Mouse (Mus musculus) embryonic facial prominence, embryonic 15.5 days (tissue): ENCODE results near the gene L2hgdh. TPM values are rescaled to one million over a fixed set of nuclear protein-coding genes. Genes with fewer than 3 reads are reported as not detected.

Source experiments
- ATAC-seq: fragments of 200-750 bp; cut with Nextera tagmentation; 2 replicates; pipeline ENCODE4 v1.8.0; 2017; ENCODE audit warnings: low read depth, moderate TSS enrichment; ENCODE audit not compliant: insufficient number of reproducible peaks, low FRiP score, low TSS enrichment
- H3K27ac ChIP-seq: fragments of 300-500 bp; sonication (generic); replicated peaks from 2 replicates; pipeline ENCODE4 v1.5.1; 2015; ENCODE audit warnings: mild to moderate bottlenecking, inconsistent platforms
- H3K27me3 ChIP-seq: fragments of 300-500 bp; sonication (generic); 2 replicates; pipeline ENCODE4 v1.6.1; 2015; ENCODE audit warnings: inconsistent platforms
- H3K36me3 ChIP-seq: fragments of 300-500 bp; sonication (generic); 2 replicates; pipeline ENCODE4 v1.6.1; 2015; ENCODE audit warnings: mild to moderate bottlenecking, inconsistent platforms
- H3K4me1 ChIP-seq: fragments of 300-500 bp; sonication (generic); 2 replicates; pipeline ENCODE4 v1.6.1; 2015; ENCODE audit warnings: inconsistent platforms
- H3K4me2 ChIP-seq: fragments of 300-500 bp; sonication (generic); replicated peaks from 2 replicates; pipeline ENCODE4 v1.6.1; 2015; ENCODE audit warnings: mild to moderate bottlenecking, inconsistent platforms
- H3K4me3 ChIP-seq: fragments of 300-500 bp; sonication (generic); replicated peaks from 2 replicates; pipeline ENCODE4 v1.5.1; 2015; ENCODE audit warnings: mild to moderate bottlenecking, inconsistent platforms
- H3K9ac ChIP-seq: fragments of 300-500 bp; sonication (generic); 2 replicates; pipeline ENCODE4 v1.6.1; 2015; ENCODE audit warnings: inconsistent platforms
- H3K9me3 ChIP-seq: fragments of 300-500 bp; sonication (generic); replicated peaks from 2 replicates; pipeline ENCODE4 v1.6.1; 2016; ENCODE audit warnings: inconsistent platforms
- WGBS: fragments of 180-500 bp; shearing (Covaris S2); methylation state at CpG from one replicate; pipeline ENCODE4 v1.1.7; 2015; 5-methylcytosine and 5-hydroxymethylcytosine counted together
- polyA plus RNA-seq: library from polyadenylated mRNA; unstranded; fragments of >200 nt; fragmentation: Nextera tagmentation; extraction: Ambion mirVana; gene quantifications from 2 replicates; pipeline ENCODE4 v1.2.1, GENCODE M21; 2015

The L2hgdh gene
- polyA plus RNA-seq, 1 experiment from 2014 or later = 17.2 TPM

- no peak overlapping the region for H3K4me2 ChIP-seq
- no peak overlapping the region for H3K9ac ChIP-seq
- H3K4me1 ChIP-seq = peaks cover 5% of the 10 kb centered on the region
- no peaks in the 10 kb centered on the region for H3K36me3 ChIP-seq
- no peak overlapping the region for H3K27ac ChIP-seq
- no peak overlapping the region for H3K4me3 ChIP-seq
- 80% methylated on average over 1 of the region's 1 CpGs for WGBS
- no peaks in the 10 kb centered on the region for H3K27me3 ChIP-seq
- no peak for ATAC-seq
- no peaks in the 10 kb centered on the region for H3K9me3 ChIP-seq
These were observed 4.6 kb upstream of the L2hgdh start for GRCm38 (mm10) chr12:69729246-69729645.

- 2% methylated on average over 24 of the region's 24 CpGs for WGBS
- Histone ChIP-seq H3K27me3 (no peaks in the 10 kb centered on the region), H3K27ac (peak overlapping the region; percentile 82; the same call in 1 of the 2 replicates), H3K4me3 (peak overlapping the region; percentile 64), H3K36me3 (peaks cover 11% of the 10 kb centered on the region), H3K9me3 (peaks cover 8% of the 10 kb centered on the region), H3K9ac (peak overlapping the region; percentile 60), H3K4me2 (peak overlapping the region; percentile 87), H3K4me1 (peaks cover 15% of the 10 kb centered on the region)
- no peak for ATAC-seq
These were observed 509 bp downstream of the L2hgdh start for GRCm38 (mm10) chr12:69724018-69724710.

- H3K9ac ChIP-seq = no peak overlapping the region
- H3K36me3 ChIP-seq = peaks cover 15% of the 10 kb centered on the region
- peaks cover 9% of the 10 kb centered on the region for H3K9me3 ChIP-seq
- H3K27ac ChIP-seq = no peak overlapping the region
- peaks cover 15% of the 10 kb centered on the region for H3K4me1 ChIP-seq
- no peak for ATAC-seq
- H3K4me2 ChIP-seq = peak overlapping the region; percentile 87
- no peaks in the 10 kb centered on the region for H3K27me3 ChIP-seq
- WGBS = 45% methylated on average over 2 of the region's 2 CpGs
- H3K4me3 ChIP-seq = peak overlapping the region; percentile 64
These were observed 1.3 kb downstream of the L2hgdh start for GRCm38 (mm10) chr12:69723376-69723775.

GRCm38 (mm10) chr12:69722857-69723256, 1.8 kb downstream of the L2hgdh start:
- Histone ChIP-seq H3K4me1 (peaks cover 15% of the 10 kb centered on the region), H3K9ac (no peak overlapping the region), H3K36me3 (peaks cover 19% of the 10 kb centered on the region), H3K4me3 (no peak overlapping the region), H3K4me2 (no peak overlapping the region), H3K27ac (no peak overlapping the region), H3K27me3 (no peaks in the 10 kb centered on the region), H3K9me3 (peaks cover 9% of the 10 kb centered on the region)
- WGBS = 94% methylated on average over 3 of the region's 3 CpGs
- no peak for ATAC-seq

GRCm38 (mm10) chr12:69713628-69714027, 11.0 kb downstream of the L2hgdh start:
- no peaks in the 10 kb centered on the region for H3K27me3 ChIP-seq
- H3K4me2 ChIP-seq = no peak overlapping the region
- H3K4me1 ChIP-seq = no peaks in the 10 kb centered on the region
- peaks cover 20% of the 10 kb centered on the region; the same call in 1 of the 2 replicates for H3K36me3 ChIP-seq
- H3K9me3 ChIP-seq = no peaks in the 10 kb centered on the region
- no peak for ATAC-seq
- no peak overlapping the region for H3K9ac ChIP-seq
- H3K27ac ChIP-seq = no peak overlapping the region
- H3K4me3 ChIP-seq = no peak overlapping the region

- Histone ChIP-seq H3K27ac (no peak overlapping the region), H3K4me1 (no peaks in the 10 kb centered on the region), H3K4me3 (no peak overlapping the region), H3K9me3 (no peaks in the 10 kb centered on the region), H3K36me3 (peaks cover 6% of the 10 kb centered on the region; the same call in 1 of the 2 replicates), H3K27me3 (no peaks in the 10 kb centered on the region), H3K9ac (no peak overlapping the region), H3K4me2 (no peak overlapping the region)
- 85% methylated on average over 11 of the region's 11 CpGs for WGBS
- ATAC-seq = no peak
These were observed 19.7 kb downstream of the L2hgdh start for GRCm38 (mm10) chr12:69704799-69705458.

- H3K27ac ChIP-seq = no peak overlapping the region
- H3K9ac ChIP-seq = no peak overlapping the region
- H3K4me2 ChIP-seq = no peak overlapping the region
- H3K9me3 ChIP-seq = no peaks in the 10 kb centered on the region
- no peaks in the 10 kb centered on the region for H3K27me3 ChIP-seq
- ATAC-seq = peak; percentile 73; the same call in 1 of the 2 replicates
- H3K4me1 ChIP-seq = no peaks in the 10 kb centered on the region
- no peak overlapping the region for H3K4me3 ChIP-seq
- 0 out of 2 replicates have a peak, but pooled peaks cover 17% of the 10 kb centered on the region for H3K36me3 ChIP-seq
- WGBS = 71% methylated on average over 6 of the region's 6 CpGs
These were observed 26.3 kb downstream of the L2hgdh start for GRCm38 (mm10) chr12:69698352-69698751.

GRCm38 (mm10) chr12:69696746-69697145, 27.9 kb downstream of the L2hgdh start:
- H3K9ac ChIP-seq = no peak overlapping the region

GRCm38 (mm10) chr12:69693471-69693870, 31.2 kb downstream of the L2hgdh start:
- Histone ChIP-seq H3K9ac (no peak overlapping the region), H3K27me3 (no peaks in the 10 kb centered on the region), H3K36me3 (0 out of 2 replicates have a peak, but pooled peaks cover 4% of the 10 kb centered on the region), H3K4me1 (no peaks in the 10 kb centered on the region), H3K27ac (no peak overlapping the region), H3K9me3 (no peaks in the 10 kb centered on the region), H3K4me2 (no peak overlapping the region), H3K4me3 (no peak overlapping the region)
- no peak for ATAC-seq
- 83% methylated on average over 17 of the region's 17 CpGs for WGBS

More at GRCm38 (mm10) chr12:69696746-69697145, 27.9 kb downstream of the L2hgdh start:
- no peaks in the 10 kb centered on the region for H3K27me3 ChIP-seq
- no peak overlapping the region for H3K4me3 ChIP-seq
- H3K4me2 ChIP-seq = no peak overlapping the region
- H3K4me1 ChIP-seq = no peaks in the 10 kb centered on the region
- no peak for ATAC-seq
- 0 out of 2 replicates have a peak, but pooled peaks cover 12% of the 10 kb centered on the region for H3K36me3 ChIP-seq
- 80% methylated on average over 5 of the region's 5 CpGs for WGBS
- H3K27ac ChIP-seq = no peak overlapping the region
- H3K9me3 ChIP-seq = no peaks in the 10 kb centered on the region

GRCm38 (mm10) chr12:69690714-69691113, 34.0 kb downstream of the L2hgdh start:
- no peak overlapping the region for H3K4me2 ChIP-seq
- H3K9me3 ChIP-seq = no peaks in the 10 kb centered on the region
- no peaks in the 10 kb centered on the region for H3K36me3 ChIP-seq
- ATAC-seq = no peak
- 88% methylated on average over 4 of the region's 4 CpGs for WGBS
- H3K4me3 ChIP-seq = no peak overlapping the region
- H3K27me3 ChIP-seq = no peaks in the 10 kb centered on the region
- no peak overlapping the region for H3K27ac ChIP-seq
- H3K9ac ChIP-seq = no peak overlapping the region
- no peaks in the 10 kb centered on the region for H3K4me1 ChIP-seq

GRCm38 (mm10) chr12:69689094-69689493, 35.6 kb downstream of the L2hgdh start:
- Histone ChIP-seq H3K4me3 (no peak overlapping the region), H3K27me3 (no peaks in the 10 kb centered on the region), H3K4me2 (no peak overlapping the region), H3K9me3 (no peaks in the 10 kb centered on the region), H3K9ac (no peak overlapping the region), H3K36me3 (no peaks in the 10 kb centered on the region), H3K27ac (no peak overlapping the region), H3K4me1 (no peaks in the 10 kb centered on the region)
- ATAC-seq = no peak
